Mouse (Mus musculus) erythroblast, embryonic 14.5 days (primary cell): ENCODE measurements at regions not wholly inside any gene's neighbourhood (a gene's known extent, or its start where the extent isn't known, plus 50 kb on each side); places are given as distances from the start of the nearest gene placed in this dataset.

Source experiments
- H3K27me3 ChIP-seq: 2 replicates; pipeline ENCODE4 v1.6.1; 2012; ENCODE audit warnings: inconsistent platforms; ENCODE audit not compliant: control insufficient read depth
- H3K36me3 ChIP-seq: 2 replicates; pipeline ENCODE4 v1.6.1; 2012; ENCODE audit warnings: mild to moderate bottlenecking, inconsistent platforms; ENCODE audit not compliant: control insufficient read depth
- H3K4me1 ChIP-seq: 2 replicates; pipeline ENCODE4 v1.6.1; 2012; ENCODE audit warnings: inconsistent platforms; ENCODE audit not compliant: control insufficient read depth
- H3K4me3 ChIP-seq: replicated peaks from 2 replicates; pipeline ENCODE3; 2012; ENCODE audit warnings: moderate library complexity, mild to moderate bottlenecking, inconsistent platforms
- H3K9me3 ChIP-seq: 2 replicates; pipeline ENCODE4 v1.6.1; 2012; ENCODE audit warnings: low read length, inconsistent platforms, mixed read lengths; ENCODE audit not compliant: control insufficient read depth
- GATA1 ChIP-seq: IDR thresholded peaks from 2 replicates; pipeline ENCODE4 v1.6.1; 2012; ENCODE audit warnings: low read length, inconsistent platforms, mixed read lengths
- TAL1 ChIP-seq: IDR thresholded peaks from 3 replicates; pipeline ENCODE4 v1.6.1; 2012; ENCODE audit warnings: low read length, inconsistent platforms, mixed read lengths

DNA sequence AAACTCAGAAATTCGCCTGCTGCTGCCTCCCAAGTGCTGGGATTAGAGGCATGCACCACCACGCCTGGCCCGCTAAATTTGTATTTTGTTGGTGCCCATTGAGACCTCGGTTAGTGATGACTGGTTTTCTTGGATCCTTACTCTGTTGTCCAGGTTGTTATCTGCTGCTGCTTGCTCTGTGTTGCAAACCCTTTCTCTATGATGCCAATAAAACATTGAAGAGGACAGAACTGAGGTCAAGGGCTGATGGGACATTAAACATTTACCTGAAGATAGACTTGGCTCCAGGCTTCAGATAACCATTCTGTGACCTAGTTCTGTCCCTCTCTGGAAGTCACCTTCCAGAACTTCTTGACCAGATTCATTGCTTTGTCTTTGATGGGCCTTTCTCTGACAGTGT is 97.5 kb upstream of the Sash1 start:
- no peaks in the 10 kb centered on the region for H3K36me3 ChIP-seq
- TF ChIP-seq GATA1: no peak
- TF ChIP-seq TAL1: no peak
- H3K4me3 ChIP-seq: no peak overlapping the region
- no peaks in the 10 kb centered on the region for H3K27me3 ChIP-seq
- H3K4me1 ChIP-seq: no peaks in the 10 kb centered on the region
- H3K9me3 ChIP-seq: no peaks in the 10 kb centered on the region

DNA sequence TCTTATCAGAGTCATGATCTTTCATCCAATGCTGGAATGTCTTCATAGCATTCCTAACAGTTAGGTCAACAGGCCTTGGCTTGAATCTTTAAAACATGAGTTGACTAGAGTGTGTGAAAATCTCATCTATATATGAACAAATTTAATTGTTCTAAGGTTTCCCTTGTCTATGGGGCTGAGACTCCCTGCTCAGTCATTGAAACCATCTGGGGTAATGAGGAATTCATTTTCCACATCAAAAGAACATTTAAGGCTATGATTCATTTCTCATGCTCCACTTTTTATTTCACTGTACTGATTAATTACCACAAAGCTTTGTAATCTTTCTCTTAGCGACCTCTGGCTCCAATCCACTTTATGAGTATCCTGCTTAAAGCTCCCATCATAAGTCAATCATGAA is 94.7 kb upstream of the Sash1 start:
- no peaks in the 10 kb centered on the region for H3K9me3 ChIP-seq
- H3K4me1 ChIP-seq: no peaks in the 10 kb centered on the region
- H3K36me3 ChIP-seq: no peaks in the 10 kb centered on the region
- no peak for TF ChIP-seq GATA1
- H3K27me3 ChIP-seq: no peaks in the 10 kb centered on the region
- no peak overlapping the region for H3K4me3 ChIP-seq

DNA sequence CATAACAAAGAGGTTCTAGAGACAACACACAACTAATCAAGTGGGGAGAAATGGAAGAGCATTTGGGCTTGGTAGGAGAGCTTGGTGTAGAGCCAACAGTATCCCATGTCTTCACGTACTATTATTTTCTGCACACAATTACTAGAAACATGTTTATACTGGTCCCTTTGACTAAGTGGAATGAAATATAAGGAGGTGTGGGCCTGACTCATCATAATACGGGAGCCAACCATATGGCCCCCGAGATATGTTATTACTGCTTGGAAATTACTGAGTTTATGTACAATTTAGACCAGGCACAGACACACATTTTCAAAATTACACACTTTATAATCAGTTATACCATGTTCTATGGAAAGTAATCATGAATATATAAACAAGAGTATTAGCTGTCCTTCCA is 92.7 kb upstream of the Sash1 start:
- H3K36me3 ChIP-seq: no peaks in the 10 kb centered on the region
- TF ChIP-seq GATA1: no peak
- TF ChIP-seq TAL1: no peak
- no peaks in the 10 kb centered on the region for H3K4me1 ChIP-seq
- no peaks in the 10 kb centered on the region for H3K27me3 ChIP-seq
- no peak overlapping the region for H3K4me3 ChIP-seq
- H3K9me3 ChIP-seq: no peaks in the 10 kb centered on the region

DNA sequence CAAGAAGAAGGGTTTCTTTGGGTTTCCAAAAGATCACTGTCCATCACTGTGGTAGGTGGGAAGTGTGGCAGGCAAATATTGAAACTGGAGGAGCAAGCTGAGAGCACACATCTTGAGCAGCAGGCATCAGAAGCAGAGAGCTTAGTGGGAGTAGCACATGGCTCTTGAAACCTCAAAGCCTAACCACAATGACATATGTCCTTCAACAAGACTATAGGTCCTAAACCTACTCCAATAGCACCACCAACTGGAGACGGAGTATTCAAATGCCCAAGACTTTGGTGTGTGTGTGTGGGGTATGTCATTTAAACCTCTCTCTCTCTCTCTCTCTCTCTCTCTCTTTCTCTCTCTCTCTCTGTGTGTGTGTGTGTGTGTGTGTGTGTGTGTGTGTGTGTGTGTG is 88.1 kb upstream of the Sash1 start:
- no peak for TF ChIP-seq TAL1
- no peak for TF ChIP-seq GATA1
- Histone ChIP-seq H3K27me3 (no peaks in the 10 kb centered on the region), H3K4me1 (no peaks in the 10 kb centered on the region), H3K36me3 (no peaks in the 10 kb centered on the region), H3K9me3 (no peaks in the 10 kb centered on the region), H3K4me3 (no peak overlapping the region)

DNA sequence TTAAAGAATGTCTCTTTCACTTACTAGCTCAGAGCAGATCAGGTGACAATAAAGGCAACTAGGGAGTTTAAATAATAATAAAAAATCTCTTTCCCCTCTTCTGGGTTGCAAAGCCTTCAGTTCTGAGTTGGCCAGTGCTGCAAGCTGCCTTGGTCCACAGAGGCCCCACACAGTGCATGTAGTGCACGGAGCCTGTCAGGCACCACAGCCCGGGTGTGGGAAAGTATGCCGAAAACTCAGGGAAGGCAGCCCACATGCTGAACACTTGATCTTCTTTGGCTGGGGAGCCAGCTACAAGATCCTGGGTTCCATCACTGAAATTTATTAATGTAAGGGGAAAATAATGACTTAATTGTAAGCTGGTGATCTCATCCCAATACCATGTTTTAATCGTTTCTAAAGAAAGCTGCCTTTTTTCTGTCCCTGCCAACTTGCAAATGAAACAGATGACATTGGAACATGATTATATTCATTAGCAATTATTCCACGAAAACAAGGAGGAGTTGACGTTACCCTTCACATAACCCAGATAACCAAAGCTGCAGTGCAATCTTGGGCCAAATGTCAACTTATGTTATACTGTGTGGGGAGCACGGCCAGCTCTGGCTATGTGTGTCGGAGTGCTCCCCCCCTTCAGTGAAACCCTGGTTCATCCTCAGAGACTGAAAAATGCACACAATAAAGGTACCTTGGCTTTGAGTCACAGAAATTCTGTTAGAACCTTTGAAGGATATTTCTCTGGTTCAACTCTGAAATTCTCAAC is 87.1 kb upstream of the Sash1 start:
- no peaks in the 10 kb centered on the region for H3K27me3 ChIP-seq
- TF ChIP-seq GATA1 (no peak), TAL1 (no peak)
- H3K36me3 ChIP-seq: no peaks in the 10 kb centered on the region
- H3K9me3 ChIP-seq: no peaks in the 10 kb centered on the region
- no peak overlapping the region for H3K4me3 ChIP-seq
- H3K4me1 ChIP-seq: no peaks in the 10 kb centered on the region

DNA sequence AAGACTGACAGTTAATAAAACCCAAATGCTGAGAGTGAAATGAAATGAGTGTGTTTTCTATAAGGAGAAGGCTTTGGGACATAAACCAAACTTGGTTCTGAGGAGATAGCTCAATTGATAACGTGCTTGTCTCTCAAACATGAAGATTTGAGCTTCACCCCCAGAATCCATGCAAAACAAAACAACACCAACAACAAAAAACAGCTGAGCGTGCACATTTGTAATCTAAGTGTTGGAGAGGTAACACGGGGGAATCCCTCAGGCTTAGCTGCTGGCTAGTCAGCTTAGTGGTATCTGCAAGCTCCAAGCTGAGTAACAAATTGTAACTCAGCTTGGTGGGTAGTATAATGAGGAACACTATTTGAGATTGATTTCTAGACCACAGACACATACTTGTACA is 84.9 kb upstream of the Sash1 start:
- Histone ChIP-seq H3K36me3 (no peaks in the 10 kb centered on the region), H3K4me3 (no peak overlapping the region), H3K9me3 (no peaks in the 10 kb centered on the region), H3K4me1 (no peaks in the 10 kb centered on the region), H3K27me3 (no peaks in the 10 kb centered on the region)
- TF ChIP-seq GATA1: no peak

DNA sequence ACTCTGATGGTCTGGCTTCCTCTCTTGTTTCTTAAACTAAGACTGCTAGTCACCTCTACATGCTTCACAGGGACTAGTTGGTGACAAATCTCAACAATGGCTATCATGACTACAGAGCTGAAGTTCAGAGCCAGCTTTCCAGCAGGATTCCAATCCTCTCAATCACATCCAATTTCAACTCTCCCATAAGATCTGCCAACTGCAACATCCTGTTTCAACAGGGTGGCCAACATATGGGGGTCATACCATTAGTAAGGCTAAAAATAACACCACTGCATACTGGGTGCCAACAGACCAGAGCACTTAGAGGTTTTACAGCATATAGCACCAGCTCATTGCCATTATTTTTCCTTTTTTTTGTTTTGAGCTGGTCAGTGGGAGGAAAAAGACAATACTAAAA is 83.7 kb upstream of the Sash1 start:
- TF ChIP-seq TAL1: no peak
- no peaks in the 10 kb centered on the region for H3K4me1 ChIP-seq
- H3K36me3 ChIP-seq: no peaks in the 10 kb centered on the region
- H3K27me3 ChIP-seq: no peaks in the 10 kb centered on the region
- H3K9me3 ChIP-seq: no peaks in the 10 kb centered on the region
- H3K4me3 ChIP-seq: no peak overlapping the region

DNA sequence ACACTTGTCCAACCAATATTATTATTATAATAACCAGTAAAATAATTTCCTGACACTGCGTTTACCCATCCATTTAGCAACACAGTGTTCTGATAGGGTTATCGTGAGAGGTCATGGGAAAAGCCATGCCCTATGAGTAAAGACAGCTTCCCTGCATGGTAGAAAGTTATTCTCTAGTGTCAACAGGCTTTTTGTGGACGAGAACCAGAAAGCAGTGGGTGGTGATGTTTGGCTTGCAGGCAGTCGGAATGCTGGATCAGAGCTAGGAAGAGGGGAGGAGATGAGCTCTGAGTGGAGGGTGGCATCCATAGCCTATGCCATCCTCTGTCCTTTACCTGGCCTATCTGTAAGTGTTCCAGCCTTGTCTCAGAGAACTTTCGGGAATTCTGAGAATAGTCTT is 83.1 kb upstream of the Sash1 start:
- no peaks in the 10 kb centered on the region for H3K36me3 ChIP-seq
- no peaks in the 10 kb centered on the region for H3K27me3 ChIP-seq
- H3K9me3 ChIP-seq: no peaks in the 10 kb centered on the region
- TF ChIP-seq TAL1 (no peak), GATA1 (no peak)
- H3K4me3 ChIP-seq: no peak overlapping the region
- H3K4me1 ChIP-seq: no peaks in the 10 kb centered on the region

DNA sequence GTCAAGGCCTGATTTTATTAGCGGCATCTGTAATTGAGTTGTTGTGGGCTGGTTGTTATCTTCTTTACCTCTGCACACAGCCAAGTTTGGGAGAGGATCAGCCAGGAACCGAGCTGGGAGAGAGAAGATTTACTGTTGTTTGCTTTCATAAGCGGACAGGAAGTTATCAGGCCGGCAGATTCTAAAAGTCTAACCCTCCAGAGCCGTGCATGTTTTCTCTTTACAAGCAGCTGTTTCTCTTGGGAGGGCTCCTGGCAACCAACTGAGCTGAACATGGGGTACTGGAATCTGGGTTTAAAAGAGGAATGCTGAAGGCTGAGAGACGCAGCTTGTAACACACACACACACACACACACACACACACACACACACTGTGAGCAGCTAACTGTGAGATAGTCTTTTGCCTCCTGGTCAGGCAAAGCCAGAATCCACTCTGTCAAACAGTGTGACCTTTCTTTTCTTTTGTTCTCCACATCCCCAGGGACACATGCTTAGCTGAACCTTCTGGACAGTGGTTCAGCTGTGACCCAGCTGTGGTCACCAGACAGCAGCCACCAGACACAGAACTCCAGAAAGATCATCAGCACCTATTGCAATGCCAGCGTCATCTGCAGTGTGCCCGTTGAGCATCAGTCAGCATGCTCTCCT is 82.5 kb upstream of the Sash1 start:
- Histone ChIP-seq H3K4me1 (no peaks in the 10 kb centered on the region), H3K36me3 (no peaks in the 10 kb centered on the region), H3K9me3 (no peaks in the 10 kb centered on the region), H3K27me3 (no peaks in the 10 kb centered on the region), H3K4me3 (no peak overlapping the region)
- TF ChIP-seq GATA1: no peak
- TF ChIP-seq TAL1: no peak

DNA sequence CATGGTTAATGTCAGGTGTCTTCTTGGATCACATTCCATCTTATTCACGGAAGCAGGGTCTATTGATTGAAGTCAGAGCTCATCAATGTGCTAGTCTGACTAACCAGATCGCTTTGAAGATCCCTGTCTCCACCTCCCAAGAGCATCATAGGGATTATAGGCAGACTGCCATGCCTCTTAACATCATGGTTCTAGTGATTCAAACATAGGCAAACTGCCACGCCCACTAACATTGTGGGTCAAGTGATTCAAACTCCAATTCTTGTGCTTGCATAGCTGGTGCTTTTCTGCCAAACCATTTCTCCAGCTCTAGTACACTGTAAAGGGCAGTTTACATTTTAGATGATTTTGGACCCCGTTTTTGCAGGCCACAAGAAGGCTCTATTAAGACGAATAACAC is 77.1 kb upstream of the Sash1 start:
- no peaks in the 10 kb centered on the region for H3K36me3 ChIP-seq
- H3K27me3 ChIP-seq: no peaks in the 10 kb centered on the region
- H3K9me3 ChIP-seq: no peaks in the 10 kb centered on the region
- H3K4me3 ChIP-seq: no peak overlapping the region
- no peak for TF ChIP-seq TAL1
- TF ChIP-seq GATA1: no peak
- no peaks in the 10 kb centered on the region for H3K4me1 ChIP-seq
